Mouse (Mus musculus) megakaryocyte, adult 5-6 weeks (primary cell): ENCODE data around the gene Gabarapl1. TPM values are rescaled to one million over a fixed set of nuclear protein-coding genes. Genes with fewer than 3 reads are reported as not detected.

Experiments used
- total RNA-seq, 2 experiments: library from RNA; stranded (forward) in 1 of 2; stranded (reverse) in 1 of 2; fragments of 153-499, 151-499 nt in 1 of 2; fragments of 221-1000, 200-1000 nt in 1 of 2; gene quantifications; 2 replicates each; pipeline versions ENCODE4 v1.2.3 to v1.2.4; 2015 to 2017

Gabarapl1 gene
- total RNA-seq, 2 experiments from 2014 or later = 7.4 to 20.7 TPM

Other genes with a start within 250 kb of the Gabarapl1 start
- 0.54 TPM in 1 of 2 replicates, not detected in the other for gene 4922502D21Rik, start 201.4 kb upstream of the Gabarapl1 start, total RNA-seq (2015)
- 0.44 TPM in 1 of 2 replicates, not detected in the other for gene 4922502D21Rik, start 201.4 kb upstream of the Gabarapl1 start, total RNA-seq (2017)
- gene Clec12a, start 190.5 kb upstream of the Gabarapl1 start, total RNA-seq (2015) = 449 and 472 TPM in 2 replicates
- gene Clec12a, start 190.5 kb upstream of the Gabarapl1 start, total RNA-seq (2017) = 389 and 405 TPM in 2 replicates
- not detected in 2 replicates for gene Clec12b, start 147.3 kb upstream of the Gabarapl1 start, total RNA-seq (2015)
- not detected in 2 replicates for gene Clec12b, start 147.3 kb upstream of the Gabarapl1 start, total RNA-seq (2017)
- 3.6 and 5.5 TPM in 2 replicates for gene Clec1b, start 135.9 kb upstream of the Gabarapl1 start, total RNA-seq (2015)
- gene Clec1b, start 135.9 kb upstream of the Gabarapl1 start, total RNA-seq (2017) = 3.8 and 4.5 TPM in 2 replicates
- 27.6 and 31.4 TPM in 2 replicates for gene Clec9a, start 124.3 kb upstream of the Gabarapl1 start, total RNA-seq (2015)
- 13.4 and 14.3 TPM in 2 replicates for gene Clec9a, start 124.3 kb upstream of the Gabarapl1 start, total RNA-seq (2017)
- gene Clec1a, start 81.2 kb upstream of the Gabarapl1 start, total RNA-seq (2015) = 0.07 TPM in 1 of 2 replicates, not detected in the other
- 0.15 TPM in 1 of 2 replicates, not detected in the other for gene Clec1a, start 81.2 kb upstream of the Gabarapl1 start, total RNA-seq (2017)
- 10.0 and 12.9 TPM in 2 replicates for gene Olr1, start 26.0 kb upstream of the Gabarapl1 start, total RNA-seq (2015)
- 9.6 and 13.9 TPM in 2 replicates for gene Olr1, start 26.0 kb upstream of the Gabarapl1 start, total RNA-seq (2017)
- not detected in 2 replicates for gene Tmem52b, start 20.6 kb upstream of the Gabarapl1 start, total RNA-seq (2015)
- not detected in 2 replicates for gene Tmem52b, start 20.6 kb upstream of the Gabarapl1 start, total RNA-seq (2017)
- 3.9 and 7.2 TPM in 2 replicates for gene Klre1, start 44.7 kb downstream of the Gabarapl1 start, total RNA-seq (2015)
- gene Klre1, start 44.7 kb downstream of the Gabarapl1 start, total RNA-seq (2017) = 4.1 and 8.3 TPM in 2 replicates
- gene Klrd1, start 58.6 kb downstream of the Gabarapl1 start, total RNA-seq (2015) = 20.4 and 41.6 TPM in 2 replicates
- 14.1 and 18.1 TPM in 2 replicates for gene Klrd1, start 58.6 kb downstream of the Gabarapl1 start, total RNA-seq (2017)
- gene Klrk1, start 90.7 kb downstream of the Gabarapl1 start, total RNA-seq (2015) = 22.0 and 28.7 TPM in 2 replicates
- gene Klrk1, start 90.7 kb downstream of the Gabarapl1 start, total RNA-seq (2017) = 19.9 and 34.0 TPM in 2 replicates
- 0.29 and 1.4 TPM in 2 replicates for gene Klrc3, start 110.2 kb downstream of the Gabarapl1 start, total RNA-seq (2015)
- gene Klrc3, start 110.2 kb downstream of the Gabarapl1 start, total RNA-seq (2017) = not detected in 2 replicates
- gene Klrc2, start 127.5 kb downstream of the Gabarapl1 start, total RNA-seq (2015) = 2.4 and 4.2 TPM in 2 replicates
- 2.7 and 5.2 TPM in 2 replicates for gene Klrc2, start 127.5 kb downstream of the Gabarapl1 start, total RNA-seq (2017)
- 4.3 and 7.1 TPM in 2 replicates for gene Klrc1, start 145.8 kb downstream of the Gabarapl1 start, total RNA-seq (2015)
- 6.6 and 17.9 TPM in 2 replicates for gene Klrc1, start 145.8 kb downstream of the Gabarapl1 start, total RNA-seq (2017)
- gene Klri1, start 184.0 kb downstream of the Gabarapl1 start, total RNA-seq (2015) = 0.33 TPM in 1 of 2 replicates, not detected in the other
- gene Klri1, start 184.0 kb downstream of the Gabarapl1 start, total RNA-seq (2017) = not detected in 2 replicates
- gene Klri2, start 207.3 kb downstream of the Gabarapl1 start, total RNA-seq (2015) = 1.7 and 4.2 TPM in 2 replicates
- gene Klri2, start 207.3 kb downstream of the Gabarapl1 start, total RNA-seq (2017) = 1.8 and 3.4 TPM in 2 replicates